Mouse (Mus musculus): Measurements from ENCODE around the gene Nsmf. TPM values are rescaled to one million over a fixed set of nuclear protein-coding genes. Genes with fewer than 3 reads are reported as not detected.
A peak's percentile ranks its signal among the peaks of the same experiment; 100 is the strongest.

Nsmf gene
- polyA plus RNA-seq, 1 experiment, result 30.6 TPM

DNA sequence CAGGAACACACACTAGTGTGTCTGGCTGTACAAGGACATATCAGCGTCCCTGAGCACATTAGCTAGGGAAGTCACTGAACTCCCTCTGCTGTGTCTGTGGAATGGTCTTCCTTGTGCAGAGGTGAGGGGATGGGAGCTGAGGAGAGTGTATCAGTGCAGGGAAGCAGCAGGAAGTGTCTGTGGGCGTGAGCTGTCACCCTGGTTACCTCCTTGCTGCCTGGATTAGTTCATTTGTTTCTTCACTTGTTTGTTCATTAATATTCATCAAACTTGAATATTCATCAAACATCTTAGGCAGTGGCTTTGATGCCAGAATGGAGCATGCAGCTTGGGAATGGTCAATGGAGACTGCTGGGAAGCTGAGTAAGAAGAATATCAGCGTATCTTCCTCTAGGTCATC lies 45.5 kb downstream of the Nsmf start:
- Histone ChIP-seq H3K27me3 (ENCODE audit: control insufficient read depth, insufficient read depth, insufficient read length) (peaks cover 34% of the 10 kb centered on the region), H3K79me2 (ENCODE audit: control insufficient read depth, insufficient read depth) (no peaks in the 10 kb centered on the region), H3ac (ENCODE audit: control insufficient read depth, insufficient read length, low read depth) (no peak overlapping the region), H3K79me3 (ENCODE audit: low read depth) (no peaks in the 10 kb centered on the region), H3K36me3 (ENCODE audit: control insufficient read depth, insufficient read depth) (no peaks in the 10 kb centered on the region), H3K4me3 (ENCODE audit: insufficient read depth, poor library complexity, severe bottlenecking) (no peak overlapping the region)
- no peak for TF ChIP-seq USF1 (IDR thresholded peaks at IDR 0.05; ENCODE audit: low read depth)
- TF ChIP-seq MAX (IDR thresholded peaks at IDR 0.05), result no peak
- no peak for TF ChIP-seq MYOG (IDR thresholded peaks at IDR 0.05; ENCODE audit: control insufficient read depth, extremely low read depth, insufficient read length)
- no peak for TF ChIP-seq MYOD1 (IDR thresholded peaks at IDR 0.05; ENCODE audit: control insufficient read depth, insufficient read length, low read depth)
- TF ChIP-seq FOSL1 (IDR thresholded peaks at IDR 0.05; ENCODE audit: insufficient read depth, low read length, poor library complexity, severe bottlenecking), result no peak
- TF ChIP-seq CTCF (IDR thresholded peaks at IDR 0.05; ENCODE audit: control insufficient read depth, insufficient read depth, insufficient read length), result no peak

DNA sequence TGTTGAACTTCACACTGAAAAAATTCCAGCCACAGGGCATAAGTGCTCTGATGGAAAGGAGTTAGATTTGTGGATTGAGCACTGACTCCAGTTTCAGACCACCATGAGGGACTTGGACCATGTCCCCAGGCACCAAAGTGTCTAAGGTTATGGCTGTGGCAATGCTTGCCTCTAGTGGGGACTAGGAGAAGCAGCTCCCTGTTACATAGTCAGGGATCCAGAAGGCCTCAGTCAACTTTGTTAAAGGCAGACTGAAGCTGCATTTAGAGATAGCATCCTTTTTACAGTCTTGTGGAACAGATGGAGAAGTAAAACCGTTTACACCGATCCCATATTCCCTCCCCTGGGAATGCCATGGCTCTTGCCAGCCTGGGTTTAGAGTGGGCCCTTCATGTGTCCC lies 50.0 kb downstream of the Nsmf start:
- H3K36me3 ChIP-seq (ENCODE audit: control insufficient read depth, insufficient read depth), result no peaks in the 10 kb centered on the region
- H3K79me3 ChIP-seq (ENCODE audit: low read depth), result no peaks in the 10 kb centered on the region
- TF ChIP-seq CTCF (IDR thresholded peaks at IDR 0.05; ENCODE audit: control insufficient read depth, insufficient read depth, insufficient read length) (no peak), MAX (IDR thresholded peaks at IDR 0.05) (no peak), USF1 (IDR thresholded peaks at IDR 0.05; ENCODE audit: low read depth) (no peak), MYOG (IDR thresholded peaks at IDR 0.05; ENCODE audit: control insufficient read depth, extremely low read depth, insufficient read length) (no peak)
- H3K4me3 ChIP-seq (ENCODE audit: insufficient read depth, poor library complexity, severe bottlenecking), result no peak overlapping the region
- no peak overlapping the region for H3ac ChIP-seq (ENCODE audit: control insufficient read depth, insufficient read length, low read depth)
- H3K27me3 ChIP-seq (ENCODE audit: control insufficient read depth, insufficient read depth, insufficient read length), result peaks cover 31% of the 10 kb centered on the region
- no peaks in the 10 kb centered on the region for H3K79me2 ChIP-seq (ENCODE audit: control insufficient read depth, insufficient read depth)

DNA sequence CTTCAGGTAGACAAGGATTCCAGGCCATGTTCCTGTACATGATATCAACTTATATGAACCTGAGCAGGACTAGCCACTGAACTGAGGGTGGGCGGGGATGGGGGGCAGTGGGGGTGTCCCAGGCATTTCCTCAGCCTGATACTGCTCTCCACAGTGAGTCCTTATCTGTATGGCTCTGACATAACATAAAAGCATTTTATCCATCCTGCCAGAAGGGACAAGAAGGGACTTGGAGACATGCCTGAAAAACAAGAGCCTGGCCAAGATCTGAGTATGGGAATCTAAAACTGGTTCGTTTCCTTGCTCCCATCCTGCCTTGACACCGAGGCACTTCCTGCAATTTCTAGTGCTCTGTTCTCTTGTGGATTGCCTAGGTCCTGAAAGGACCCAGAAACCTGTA lies 51.9 kb downstream of the Nsmf start:
- H3K79me3 ChIP-seq (ENCODE audit: low read depth), result no peaks in the 10 kb centered on the region

DNA sequence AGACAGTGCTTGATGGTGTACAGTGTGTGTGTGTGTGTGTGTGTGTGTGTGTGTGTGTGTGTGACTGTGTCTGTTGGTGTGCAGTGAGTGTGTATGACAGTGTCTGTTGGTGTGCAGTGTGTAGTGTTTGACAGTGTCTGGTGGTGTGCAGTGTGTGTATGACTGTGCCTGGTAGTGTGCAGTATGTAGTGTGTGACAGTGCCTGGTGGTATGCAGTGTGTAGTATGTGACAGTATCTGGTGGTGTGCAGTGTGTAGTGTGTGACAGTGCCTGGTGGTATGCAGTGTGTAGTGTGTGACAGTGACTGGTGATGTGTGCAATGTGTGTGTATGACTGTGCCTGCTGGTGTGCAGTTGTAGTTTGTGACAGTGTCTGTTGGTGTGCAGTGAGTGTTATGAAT lies 55.3 kb downstream of the Nsmf start:
- Histone ChIP-seq H3K36me3 (ENCODE audit: control insufficient read depth, insufficient read depth) (no peaks in the 10 kb centered on the region), H3K79me3 (ENCODE audit: low read depth) (no peaks in the 10 kb centered on the region), H3K79me2 (ENCODE audit: control insufficient read depth, insufficient read depth) (no peaks in the 10 kb centered on the region), H3K4me3 (ENCODE audit: insufficient read depth, poor library complexity, severe bottlenecking) (no peak overlapping the region), H3ac (ENCODE audit: control insufficient read depth, insufficient read length, low read depth) (no peak overlapping the region), H3K27me3 (ENCODE audit: control insufficient read depth, insufficient read depth, insufficient read length) (peaks cover 22% of the 10 kb centered on the region)
- TF ChIP-seq MYOD1 (IDR thresholded peaks at IDR 0.05; ENCODE audit: control insufficient read depth, insufficient read length, low read depth) (no peak), CTCF (IDR thresholded peaks at IDR 0.05; ENCODE audit: control insufficient read depth, insufficient read depth, insufficient read length) (no peak)

More for the DNA sequence above, 51.9 kb downstream of the Nsmf start:
- TF ChIP-seq MYOD1 (IDR thresholded peaks at IDR 0.05; ENCODE audit: control insufficient read depth, insufficient read length, low read depth) (no peak), USF1 (IDR thresholded peaks at IDR 0.05; ENCODE audit: low read depth) (no peak), FOSL1 (IDR thresholded peaks at IDR 0.05; ENCODE audit: insufficient read depth, low read length, poor library complexity, severe bottlenecking) (no peak), CEBPB (IDR thresholded peaks at IDR 0.05; ENCODE audit: low read depth) (no peak), MYOG (IDR thresholded peaks at IDR 0.05; ENCODE audit: control insufficient read depth, extremely low read depth, insufficient read length) (no peak), MAX (IDR thresholded peaks at IDR 0.05) (no peak), CTCF (IDR thresholded peaks at IDR 0.05; ENCODE audit: control insufficient read depth, insufficient read depth, insufficient read length) (no peak)
- Histone ChIP-seq H3K27me3 (ENCODE audit: control insufficient read depth, insufficient read depth, insufficient read length) (peaks cover 24% of the 10 kb centered on the region), H3K36me3 (ENCODE audit: control insufficient read depth, insufficient read depth) (no peaks in the 10 kb centered on the region), H3K79me2 (ENCODE audit: control insufficient read depth, insufficient read depth) (no peaks in the 10 kb centered on the region), H3ac (ENCODE audit: control insufficient read depth, insufficient read length, low read depth) (no peak overlapping the region), H3K4me3 (ENCODE audit: insufficient read depth, poor library complexity, severe bottlenecking) (no peak overlapping the region)

DNA sequence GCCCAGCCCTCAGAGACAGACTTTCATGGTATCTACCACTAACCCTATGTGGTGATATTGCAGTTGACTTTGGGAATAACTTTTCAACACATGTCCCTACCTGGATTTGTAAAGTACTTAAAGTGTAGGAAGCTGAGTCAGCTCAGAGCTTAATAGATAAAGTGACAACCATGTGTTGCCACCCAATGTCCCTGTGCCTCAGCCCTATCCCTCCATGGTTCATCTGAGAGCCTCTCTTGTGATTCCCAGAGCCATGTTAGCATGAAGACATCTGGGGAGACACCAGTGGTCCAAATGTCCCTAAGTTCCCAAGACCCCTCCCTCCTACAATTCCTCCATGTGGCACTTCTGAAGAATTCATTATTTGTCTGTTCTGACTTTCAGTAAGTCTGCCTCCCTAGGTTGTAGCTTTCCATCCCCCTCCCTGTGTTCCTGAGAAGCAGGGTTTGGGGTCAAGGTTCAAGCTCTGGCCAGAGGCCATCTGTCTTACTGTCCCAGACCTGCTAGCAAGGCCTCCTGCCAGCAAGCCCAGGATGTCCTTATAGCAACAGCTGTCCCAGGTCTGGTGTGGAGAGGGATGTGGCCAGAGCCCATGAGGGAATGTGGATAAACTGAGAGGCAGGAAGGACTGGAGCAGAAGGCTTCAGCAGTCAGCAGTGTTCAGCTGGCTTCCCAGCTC lies 56.5 kb downstream of the Nsmf start:
- Histone ChIP-seq H3K79me2 (ENCODE audit: control insufficient read depth, insufficient read depth) (no peaks in the 10 kb centered on the region), H3K36me3 (ENCODE audit: control insufficient read depth, insufficient read depth) (no peaks in the 10 kb centered on the region), H3ac (ENCODE audit: control insufficient read depth, insufficient read length, low read depth) (no peak overlapping the region), H3K4me3 (ENCODE audit: insufficient read depth, poor library complexity, severe bottlenecking) (no peak overlapping the region), H3K79me3 (ENCODE audit: low read depth) (no peaks in the 10 kb centered on the region), H3K27me3 (ENCODE audit: control insufficient read depth, insufficient read depth, insufficient read length) (peaks cover 14% of the 10 kb centered on the region)
- peak; percentile 34 for TF ChIP-seq MYOD1 (IDR thresholded peaks at IDR 0.05; ENCODE audit: control insufficient read depth, insufficient read length, low read depth)
- TF ChIP-seq MYOG (IDR thresholded peaks at IDR 0.05; ENCODE audit: control insufficient read depth, extremely low read depth, insufficient read length), result no peak
- TF ChIP-seq MAX (IDR thresholded peaks at IDR 0.05), result peak; percentile 14

DNA sequence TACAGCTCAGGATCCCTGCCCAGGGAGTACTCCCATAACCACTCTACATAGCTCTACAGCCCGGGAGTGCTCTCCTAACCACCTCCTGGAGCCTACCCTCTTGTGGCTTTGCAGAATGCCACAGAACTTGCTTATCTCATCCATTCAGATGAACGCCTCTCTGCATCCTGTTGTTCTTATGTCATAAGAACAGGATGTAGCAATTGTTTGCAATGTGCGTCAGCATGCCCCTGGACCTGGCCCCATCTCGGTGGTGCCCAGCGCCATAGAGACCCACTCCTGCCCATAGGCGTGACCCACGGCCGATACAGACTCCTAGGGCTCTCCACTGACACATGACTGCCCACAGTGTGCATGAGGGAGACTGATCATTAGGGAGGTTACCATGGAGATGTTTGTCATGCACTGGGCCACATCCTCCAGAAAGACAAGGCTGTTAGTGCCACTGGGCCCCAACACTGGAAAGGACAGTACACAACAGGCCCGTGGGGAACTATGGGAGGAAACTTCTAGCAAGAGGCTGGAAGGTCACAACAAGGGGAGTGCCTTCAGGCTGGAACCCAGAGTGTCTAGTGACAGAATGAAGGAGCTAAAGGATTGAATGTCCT lies 57.1 kb downstream of the Nsmf start:
- H3K79me3 ChIP-seq (ENCODE audit: low read depth), result no peaks in the 10 kb centered on the region
- H3K4me3 ChIP-seq (ENCODE audit: insufficient read depth, poor library complexity, severe bottlenecking), result no peak overlapping the region
- H3K79me2 ChIP-seq (ENCODE audit: control insufficient read depth, insufficient read depth), result no peaks in the 10 kb centered on the region
- H3ac ChIP-seq (ENCODE audit: control insufficient read depth, insufficient read length, low read depth), result no peak overlapping the region
- H3K36me3 ChIP-seq (ENCODE audit: control insufficient read depth, insufficient read depth), result no peaks in the 10 kb centered on the region
- no peak for TF ChIP-seq FOSL1 (IDR thresholded peaks at IDR 0.05; ENCODE audit: insufficient read depth, low read length, poor library complexity, severe bottlenecking)
- TF ChIP-seq MYOG (IDR thresholded peaks at IDR 0.05; ENCODE audit: control insufficient read depth, extremely low read depth, insufficient read length), result no peak
- TF ChIP-seq MAX (IDR thresholded peaks at IDR 0.05), result peak; percentile 4
- TF ChIP-seq USF1 (IDR thresholded peaks at IDR 0.05; ENCODE audit: low read depth), result no peak
- TF ChIP-seq CEBPB (IDR thresholded peaks at IDR 0.05; ENCODE audit: low read depth), result peak; percentile 89
- no peak for TF ChIP-seq CTCF (IDR thresholded peaks at IDR 0.05; ENCODE audit: control insufficient read depth, insufficient read depth, insufficient read length)
- peaks cover 14% of the 10 kb centered on the region for H3K27me3 ChIP-seq (ENCODE audit: control insufficient read depth, insufficient read depth, insufficient read length)

Small RNA genes lying within 50 kb of the gene (microRNA-seq; reads per million reads assigned to microRNA genes)
- not detected for gene Gm24328 (ENCODE audit: borderline microRNAs expressed)
- gene Mir7664 (ENCODE audit: borderline microRNAs expressed), result 0.20 reads per million

Other genes starting within 250 kb of the Nsmf start
- 18.3 TPM for gene Ehmt1, start 134.7 kb upstream of the Nsmf start, polyA plus RNA-seq (2012; fragmentation: generic; extraction: Trizol)
- gene Arrdc1, start 119.1 kb upstream of the Nsmf start, polyA plus RNA-seq (2012; fragmentation: generic; extraction: Trizol), result 6.6 TPM
- gene Zmynd19, start 104.6 kb upstream of the Nsmf start, polyA plus RNA-seq (2012; fragmentation: generic; extraction: Trizol), result 35.8 TPM
- gene Dph7, start 92.0 kb upstream of the Nsmf start, polyA plus RNA-seq (2012; fragmentation: generic; extraction: Trizol), result 13.9 TPM
- 98.4 TPM for gene Mrpl41, start 79.3 kb upstream of the Nsmf start, polyA plus RNA-seq (2012; fragmentation: generic; extraction: Trizol)
- 3.8 TPM for gene Pnpla7, start 78.3 kb upstream of the Nsmf start, polyA plus RNA-seq (2012; fragmentation: generic; extraction: Trizol)
- gene Entpd8, start 25.9 kb downstream of the Nsmf start, polyA plus RNA-seq (2012; fragmentation: generic; extraction: Trizol), result not detected
- not detected for gene Noxa1, start 40.8 kb downstream of the Nsmf start, polyA plus RNA-seq (2012; fragmentation: generic; extraction: Trizol)
- gene Nrarp, start 126.4 kb downstream of the Nsmf start, polyA plus RNA-seq (2012; fragmentation: generic; extraction: Trizol), result 0.56 TPM
- 15.5 TPM for gene Tor4a, start 142.5 kb downstream of the Nsmf start, polyA plus RNA-seq (2012; fragmentation: generic; extraction: Trizol)
- 47.4 TPM for gene Nelfb, start 157.1 kb downstream of the Nsmf start, polyA plus RNA-seq (2012; fragmentation: generic; extraction: Trizol)
- not detected for gene Stpg3, start 160.3 kb downstream of the Nsmf start, polyA plus RNA-seq (2012; fragmentation: generic; extraction: Trizol)
- gene Fam166a, start 164.4 kb downstream of the Nsmf start, polyA plus RNA-seq (2012; fragmentation: generic; extraction: Trizol), result not detected
- 800 TPM for gene Tubb4b, start 170.3 kb downstream of the Nsmf start, polyA plus RNA-seq (2012; fragmentation: generic; extraction: Trizol)
- gene Slc34a3, start 180.0 kb downstream of the Nsmf start, polyA plus RNA-seq (2012; fragmentation: generic; extraction: Trizol), result not detected
- not detected for gene Rnf224, start 182.4 kb downstream of the Nsmf start, polyA plus RNA-seq (2012; fragmentation: generic; extraction: Trizol)
- gene Rnf208, start 187.9 kb downstream of the Nsmf start, polyA plus RNA-seq (2012; fragmentation: generic; extraction: Trizol), result 0.22 TPM
- 0.25 TPM for gene Cysrt1, start 188.1 kb downstream of the Nsmf start, polyA plus RNA-seq (2012; fragmentation: generic; extraction: Trizol)
- gene AL732309.1, start 192.5 kb downstream of the Nsmf start, polyA plus RNA-seq (2012; fragmentation: generic; extraction: Trizol), result 3.9 TPM
- 28.5 TPM for gene Tmem203, start 201.1 kb downstream of the Nsmf start, polyA plus RNA-seq (2012; fragmentation: generic; extraction: Trizol)
- gene Tprn, start 208.3 kb downstream of the Nsmf start, polyA plus RNA-seq (2012; fragmentation: generic; extraction: Trizol), result 7.4 TPM
- 143 TPM for gene Ssna1, start 218.1 kb downstream of the Nsmf start, polyA plus RNA-seq (2012; fragmentation: generic; extraction: Trizol)
- 89.4 TPM for gene Anapc2, start 218.1 kb downstream of the Nsmf start, polyA plus RNA-seq (2012; fragmentation: generic; extraction: Trizol)
- gene Tmem210, start 233.8 kb downstream of the Nsmf start, polyA plus RNA-seq (2012; fragmentation: generic; extraction: Trizol), result not detected
- not detected for gene Lrrc26, start 235.6 kb downstream of the Nsmf start, polyA plus RNA-seq (2012; fragmentation: generic; extraction: Trizol)

Measured in C2C12 (cell line).